Mouse (Mus musculus): Measurements from ENCODE around the gene Tmem245. TPM values are rescaled to one million over a fixed set of nuclear protein-coding genes. Genes with fewer than 3 reads are reported as not detected.
"Not testable (repeated sequence)": the region's sequence is repeated elsewhere in the genome, so short reads cannot be mapped to it uniquely, and the experiment has no call there.

Gene Tmem245
- polyA plus RNA-seq, 1 experiment from 2014 or later: 12.0 TPM

- Histone ChIP-seq H3K9ac (replicated peaks) (no peak overlapping the region), H3K9me3 (no peaks in the 10 kb centered on the region), H3K36me3 (peaks cover 38% of the 10 kb centered on the region), H3K4me3 (no peak overlapping the region), H3K27me3 (no peaks in the 10 kb centered on the region), H3K4me1 (no peaks in the 10 kb centered on the region), H3K27ac (replicated peaks) (no peak overlapping the region), H3K4me2 (replicated peaks) (no peak overlapping the region)
- ATAC-seq (ENCODE audit: low FRiP score, low read depth): no peak
- WGBS: 95% methylated on average over 6 of the region's 6 CpGs
These were observed 54.6 kb downstream of the Tmem245 start for GRCm38 (mm10) chr4:56892501-56893115.

- Histone ChIP-seq H3K9me3 (no peaks in the 10 kb centered on the region), H3K4me3 (no peak overlapping the region), H3K36me3 (peaks cover 43% of the 10 kb centered on the region), H3K27me3 (no peaks in the 10 kb centered on the region), H3K4me2 (replicated peaks) (no peak overlapping the region), H3K4me1 (no peaks in the 10 kb centered on the region), H3K9ac (replicated peaks) (no peak overlapping the region), H3K27ac (replicated peaks) (no peak overlapping the region)
- ATAC-seq (ENCODE audit: low FRiP score, low read depth): no peak
- WGBS: 91% methylated on average over 5 of the region's 5 CpGs
These were observed 58.8 kb downstream of the Tmem245 start for GRCm38 (mm10) chr4:56888483-56888882.

- 94% methylated on average over 6 of the region's 6 CpGs for WGBS
- ATAC-seq (ENCODE audit: low FRiP score, low read depth): no peak
- H3K27ac ChIP-seq (replicated peaks): no peak overlapping the region
- no peaks in the 10 kb centered on the region for H3K9me3 ChIP-seq
- peaks cover 51% of the 10 kb centered on the region for H3K36me3 ChIP-seq
- no peak overlapping the region for H3K4me2 ChIP-seq (replicated peaks)
- H3K27me3 ChIP-seq: no peaks in the 10 kb centered on the region
- no peak overlapping the region for H3K9ac ChIP-seq (replicated peaks)
- H3K4me3 ChIP-seq: no peak overlapping the region
- H3K4me1 ChIP-seq: no peaks in the 10 kb centered on the region
These were observed 60.8 kb downstream of the Tmem245 start for GRCm38 (mm10) chr4:56886286-56886979.

- peaks cover 38% of the 10 kb centered on the region; the same call in 1 of the 2 replicates for H3K36me3 ChIP-seq
- H3K9me3 ChIP-seq: no peaks in the 10 kb centered on the region
- no peak overlapping the region for H3K9ac ChIP-seq (replicated peaks)
- no peaks in the 10 kb centered on the region for H3K27me3 ChIP-seq
- no peaks in the 10 kb centered on the region for H3K4me1 ChIP-seq
- no peak overlapping the region for H3K4me3 ChIP-seq
- H3K27ac ChIP-seq (replicated peaks): no peak overlapping the region
- 92% methylated on average over 11 of the region's 11 CpGs for WGBS
- no peak overlapping the region for H3K4me2 ChIP-seq (replicated peaks)
- ATAC-seq (ENCODE audit: low FRiP score, low read depth): no peak
These were observed 67.1 kb downstream of the Tmem245 start for GRCm38 (mm10) chr4:56880036-56880703.

GRCm38 (mm10) chr4:56878971-56879370, 68.3 kb downstream of the Tmem245 start:
- no peak overlapping the region for H3K27ac ChIP-seq (replicated peaks)
- peaks cover 37% of the 10 kb centered on the region; the same call in 1 of the 2 replicates for H3K36me3 ChIP-seq
- 94% methylated on average over 7 of the region's 7 CpGs for WGBS
- H3K4me1 ChIP-seq: no peaks in the 10 kb centered on the region
- no peaks in the 10 kb centered on the region for H3K27me3 ChIP-seq
- no peak overlapping the region for H3K4me3 ChIP-seq
- H3K9me3 ChIP-seq: no peaks in the 10 kb centered on the region
- no peak overlapping the region for H3K4me2 ChIP-seq (replicated peaks)
- no peak for ATAC-seq (ENCODE audit: low FRiP score, low read depth)
- H3K9ac ChIP-seq (replicated peaks): no peak overlapping the region

GRCm38 (mm10) chr4:56870541-56870940, 76.7 kb downstream of the Tmem245 start:
- H3K9me3 ChIP-seq; H3K27me3 ChIP-seq; H3K4me3 ChIP-seq; H3K27ac ChIP-seq (replicated peaks); ATAC-seq (ENCODE audit: low FRiP score, low read depth); H3K9ac ChIP-seq (replicated peaks); H3K4me1 ChIP-seq; H3K4me2 ChIP-seq (replicated peaks): not testable (repeated sequence)
- WGBS: 96% methylated on average over 11 of the region's 11 CpGs
- peaks cover 17% of the 10 kb centered on the region; the same call in 1 of the 2 replicates for H3K36me3 ChIP-seq

- no peak for ATAC-seq (ENCODE audit: low FRiP score, low read depth)
- WGBS: 78% methylated on average over 5 of the region's 5 CpGs
- H3K27me3 ChIP-seq: no peaks in the 10 kb centered on the region
These were observed 79.5 kb downstream of the Tmem245 start for GRCm38 (mm10) chr4:56867761-56868160.

GRCm38 (mm10) chr4:56865971-56866370, 81.3 kb downstream of the Tmem245 start:
- Histone ChIP-seq H3K4me1 (peaks cover 13% of the 10 kb centered on the region), H3K4me3 (no peak overlapping the region), H3K27ac (replicated peaks) (no peak overlapping the region), H3K9me3 (no peaks in the 10 kb centered on the region; the same call in 1 of the 2 replicates), H3K36me3 (peaks cover 2% of the 10 kb centered on the region; the same call in 1 of the 2 replicates), H3K27me3 (no peaks in the 10 kb centered on the region), H3K4me2 (replicated peaks) (no peak overlapping the region), H3K9ac (replicated peaks) (no peak overlapping the region)
- WGBS: 46% methylated on average over 4 of the region's 4 CpGs
- no peak for ATAC-seq (ENCODE audit: low FRiP score, low read depth)

More at GRCm38 (mm10) chr4:56867761-56868160, 79.5 kb downstream of the Tmem245 start:
- Histone ChIP-seq H3K4me2 (replicated peaks) (no peak overlapping the region), H3K9me3 (no peaks in the 10 kb centered on the region; the same call in 1 of the 2 replicates), H3K9ac (replicated peaks) (no peak overlapping the region), H3K36me3 (peaks cover 7% of the 10 kb centered on the region; the same call in 1 of the 2 replicates), H3K4me1 (peaks cover 13% of the 10 kb centered on the region), H3K27ac (replicated peaks) (no peak overlapping the region), H3K4me3 (no peak overlapping the region)

GRCm38 (mm10) chr4:56865003-56865511, 82.2 kb downstream of the Tmem245 start, which contains the start of gene Ctnnal1:
Ctnnal1 (minus strand) TSS chr4:56865188.
- Histone ChIP-seq H3K9ac (replicated peaks) (peak within 1 kb of the TSS; percentile 82), H3K4me2 (replicated peaks) (peak within 1 kb of the TSS; percentile 81), H3K4me1 (peaks cover 13% of the 10 kb centered on the region), H3K27me3 (no peaks in the 10 kb centered on the region), H3K27ac (replicated peaks) (peak within 1 kb of the TSS; percentile 77), H3K36me3 (no peaks in the 10 kb centered on the region), H3K4me3 (peak within 1 kb of the TSS; percentile 89), H3K9me3 (no peaks in the 10 kb centered on the region)
- ATAC-seq (ENCODE audit: low FRiP score, low read depth): peak; percentile 96
- under 1% methylated on average over 45 of the region's 45 CpGs for WGBS

- H3K36me3 ChIP-seq: no peaks in the 10 kb centered on the region
- no peaks in the 10 kb centered on the region for H3K27me3 ChIP-seq
- H3K27ac ChIP-seq (replicated peaks): peak overlapping the region; percentile 77
- ATAC-seq (ENCODE audit: low FRiP score, low read depth): peak; percentile 79
- peak overlapping the region; percentile 81 for H3K4me2 ChIP-seq (replicated peaks)
- under 1% methylated on average over 47 of the region's 49 CpGs for WGBS
- H3K9ac ChIP-seq (replicated peaks): peak overlapping the region; percentile 82
- no peaks in the 10 kb centered on the region for H3K9me3 ChIP-seq
- peak overlapping the region; percentile 89 for H3K4me3 ChIP-seq
- peaks cover 13% of the 10 kb centered on the region for H3K4me1 ChIP-seq
These were observed 82.7 kb downstream of the Tmem245 start for GRCm38 (mm10) chr4:56864417-56865001.

- H3K9ac ChIP-seq (replicated peaks): peak overlapping the region; percentile 82
- no peak overlapping the region for H3K27ac ChIP-seq (replicated peaks)
- no peaks in the 10 kb centered on the region for H3K36me3 ChIP-seq
- peak overlapping the region; percentile 89 for H3K4me3 ChIP-seq
- H3K4me1 ChIP-seq: peaks cover 13% of the 10 kb centered on the region
- no peaks in the 10 kb centered on the region for H3K27me3 ChIP-seq
- no peaks in the 10 kb centered on the region for H3K9me3 ChIP-seq
- peak overlapping the region; percentile 81 for H3K4me2 ChIP-seq (replicated peaks)
- WGBS: 47% methylated on average over 4 of the region's 4 CpGs
- no peak for ATAC-seq (ENCODE audit: low FRiP score, low read depth)
These were observed 83.2 kb downstream of the Tmem245 start for GRCm38 (mm10) chr4:56864016-56864415.
